Mouse (Mus musculus) layer of hippocampus, postnatal 25 days (tissue): Measurements from ENCODE around the gene Slc35b4. TPM values are rescaled to one million over a fixed set of nuclear protein-coding genes. Genes with fewer than 3 reads are reported as not detected.

ENCODE experiments used
- DNase-seq, 2 experiments: peaks; one replicate each; pipeline ENCODE4 v3.0.0; 2022; ENCODE audit warnings: mixed read lengths in 2 of 2, low spot score in 1 of 2; ENCODE audit errors: extremely low spot score in 1 of 2
- total RNA-seq, 2 experiments: library from RNA; stranded (reverse); gene quantifications; 2 replicates each; pipeline ENCODE4 v1.2.3; 2021

Gene Slc35b4
- total RNA-seq, 2 experiments from 2014 or later: 55.2 to 58.2 TPM

- no peak for DNase-seq
These were observed 34.0 kb downstream of the Slc35b4 start for GRCm38 (mm10) chr6:34142931-34143330.

- DNase-seq: no peak
These were observed 38.5 kb downstream of the Slc35b4 start for GRCm38 (mm10) chr6:34138366-34138765.

- DNase-seq: no peak
These were observed 44.5 kb downstream of the Slc35b4 start for GRCm38 (mm10) chr6:34132391-34132790.

GRCm38 (mm10) chr6:34129261-34129660 lies 47.6 kb downstream of the Slc35b4 start:
- DNase-seq: no peak

- DNase-seq: no peak
These were observed 52.5 kb downstream of the Slc35b4 start for GRCm38 (mm10) chr6:34124401-34124800.

GRCm38 (mm10) chr6:34116838-34117478 lies 60.0 kb downstream of the Slc35b4 start:
- DNase-seq: no peak

- no peak for DNase-seq
These were observed 65.5 kb downstream of the Slc35b4 start for GRCm38 (mm10) chr6:34111406-34111805.

- no peak for DNase-seq
These were observed 66.3 kb downstream of the Slc35b4 start for GRCm38 (mm10) chr6:34110571-34110970.

Other genes with a start within 250 kb of the Slc35b4 start
- 1 to 10 TPM; 1.8 to 3.1 TPM for gene Lrguk, start 147.7 kb downstream of the Slc35b4 start, total RNA-seq
- 10 to 100 TPM; 38.7 to 42.2 TPM for gene Akr1b3, start 140.4 kb upstream of the Slc35b4 start, total RNA-seq
- under 1 TPM; 0.45 to 0.64 TPM for gene Akr1b8, start 177.0 kb upstream of the Slc35b4 start, total RNA-seq
- gene Akr1b10, start 207.1 kb upstream of the Slc35b4 start, total RNA-seq: 10 to 100 TPM; 21.6 to 26.5 TPM
- not detected for gene Akr1b7, start 235.2 kb upstream of the Slc35b4 start, total RNA-seq